Mouse (Mus musculus) adrenal gland, postnatal 36 days (tissue): ENCODE measurements around the gene Podxl2. TPM values are rescaled to one million over a fixed set of nuclear protein-coding genes. Genes with fewer than 3 reads are reported as not detected.

Experiments used
- DNase-seq, 2 experiments: peaks; one replicate each; pipeline ENCODE4 v3.0.0; 2021; ENCODE audit warnings: mixed read lengths in 1 of 2
- long read RNA-seq, 2 experiments: library from polyadenylated mRNA; stranded (forward); transcript quantifications; one replicate each; pipeline ENCODE4 v2.0.0; 2021; ENCODE audit warnings: borderline sequencing depth in 2 of 2
- total RNA-seq, 2 experiments: library from RNA; stranded (reverse); gene quantifications; 2 replicates each; pipeline ENCODE4 v1.2.3; 2021

Gene Podxl2
- 10 to 100 TPM; 34.6 to 61.1 TPM for total RNA-seq
- long read RNA-seq, experiment 1, transcript Podxl2-207 (2 exons, 633 nt), result minor isoform, 5 of 125 reads
- long read RNA-seq, experiment 1, transcript Podxl2-210 (8 exons, 2,065 nt), result major isoform, 82 of 125 reads
- long read RNA-seq, experiment 1, partial matches to known transcripts, result 23 of 125 reads
- long read RNA-seq, experiment 1, other reads (novel, unspliced or antisense), result 15 of 125 reads
- long read RNA-seq, experiment 2, transcript Podxl2-210 (8 exons, 2,065 nt), result major isoform, 69 of 87 reads
- long read RNA-seq, experiment 2, partial matches to known transcripts, result 6 of 87 reads
- long read RNA-seq, experiment 2, other reads (novel, unspliced or antisense), result 8 of 87 reads

DNA sequence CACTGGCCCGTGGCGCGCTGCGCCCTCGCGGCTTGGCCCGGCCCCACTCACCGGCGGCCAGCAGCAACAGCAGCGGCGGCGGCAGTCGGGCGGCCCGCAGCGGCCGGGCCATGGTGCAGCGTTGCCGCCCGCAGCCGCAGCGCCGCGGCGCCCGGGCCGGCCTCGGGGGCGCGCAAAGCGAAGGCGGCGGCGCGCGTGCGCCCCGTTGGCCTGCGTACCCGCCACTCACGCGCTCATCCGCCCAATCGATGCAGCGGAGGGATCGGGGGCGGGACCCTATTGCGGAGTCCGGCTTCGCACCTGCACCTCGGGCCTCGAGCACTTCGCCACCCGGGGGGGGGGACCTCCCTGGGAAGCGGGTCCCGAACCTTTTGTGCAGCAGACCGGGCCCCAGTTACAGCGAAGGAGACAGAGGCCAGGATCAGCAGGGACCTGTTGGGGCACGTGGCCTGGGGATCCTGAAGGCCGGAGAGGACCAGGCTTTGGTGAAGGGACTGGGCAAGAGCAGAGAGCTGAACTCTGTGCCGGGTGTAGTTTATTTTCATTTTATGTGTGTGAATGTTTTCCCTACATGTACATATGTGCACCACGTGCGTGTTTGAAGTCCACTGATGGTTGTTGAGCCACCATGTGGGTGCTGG lies at the start of gene Podxl2:
Podxl2 (minus strand) TSS at position 177 of the 641 bp plus-strand sequence.
- peak; percentile 85 to 91 for DNase-seq

DNA sequence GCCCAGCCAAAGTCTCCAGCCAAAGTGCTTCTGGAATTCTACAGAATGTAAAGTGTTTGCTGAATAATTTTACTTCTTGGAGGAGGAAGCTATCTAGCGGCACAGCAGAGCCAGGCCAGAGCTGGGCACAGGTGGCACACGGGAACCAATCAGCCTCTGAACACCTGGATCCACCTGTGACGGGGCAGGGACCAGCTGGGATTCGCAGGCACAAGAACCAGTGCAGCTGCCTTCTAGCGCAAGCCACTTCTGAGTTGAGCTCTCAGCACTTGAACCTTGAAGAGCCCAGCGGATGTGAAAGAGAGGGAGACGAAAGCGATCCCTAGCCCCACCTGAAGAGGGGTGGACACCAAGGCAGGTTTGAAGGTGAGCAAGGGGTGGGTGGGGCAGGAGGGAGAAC lies 44.0 kb upstream of the Podxl2 start:
- DNase-seq, result no peak

DNA sequence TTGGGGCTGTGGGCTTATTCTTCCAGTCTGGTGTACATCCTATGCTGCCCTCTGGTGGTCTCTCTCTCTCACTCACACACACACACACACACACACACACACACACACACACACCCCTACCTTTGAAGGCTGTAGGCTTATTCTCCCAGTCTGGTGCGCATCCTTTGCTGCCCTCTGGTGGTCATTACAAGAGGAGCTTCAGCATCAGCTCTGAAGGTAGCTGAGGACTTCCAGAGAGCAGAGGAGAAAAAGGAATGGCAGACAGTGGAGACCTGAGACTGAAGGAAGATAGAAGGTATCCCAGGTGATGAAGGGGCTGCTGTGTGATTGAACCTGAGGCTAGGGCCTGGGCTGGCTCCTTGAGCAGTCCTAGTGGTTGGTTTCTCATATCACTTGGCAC lies 41.3 kb upstream of the Podxl2 start:
- DNase-seq, result peak; percentile 50 to 78

GRCm38 (mm10) chr6:88915510-88915909 lies 40.7 kb upstream of the Podxl2 start:
- DNase-seq, result peak in 1 of 2 experiments; percentile 42

DNA sequence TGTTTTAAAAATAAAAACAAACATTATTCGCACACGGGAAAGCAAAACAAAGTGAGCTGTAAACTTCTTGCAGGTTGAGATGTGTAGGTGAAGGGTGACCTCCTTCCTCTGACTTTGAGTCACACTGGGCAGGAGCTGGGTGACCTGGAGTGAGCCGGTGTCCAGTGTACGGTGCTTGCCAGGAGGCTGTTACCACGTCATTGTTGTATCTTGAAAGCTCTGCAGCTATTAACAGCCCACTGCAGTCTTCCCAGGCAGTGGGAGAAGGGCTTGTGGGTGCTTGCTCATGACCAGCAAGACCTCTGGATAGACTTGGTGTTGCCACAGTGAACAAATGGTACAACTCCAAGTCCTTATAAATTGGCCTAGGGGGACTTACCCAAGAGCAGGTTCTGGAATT lies 40.0 kb upstream of the Podxl2 start:
- DNase-seq, result peak in 1 of 2 experiments; percentile 20

GRCm38 (mm10) chr6:88913440-88913839 lies 38.6 kb upstream of the Podxl2 start:
- DNase-seq, result no peak

DNA sequence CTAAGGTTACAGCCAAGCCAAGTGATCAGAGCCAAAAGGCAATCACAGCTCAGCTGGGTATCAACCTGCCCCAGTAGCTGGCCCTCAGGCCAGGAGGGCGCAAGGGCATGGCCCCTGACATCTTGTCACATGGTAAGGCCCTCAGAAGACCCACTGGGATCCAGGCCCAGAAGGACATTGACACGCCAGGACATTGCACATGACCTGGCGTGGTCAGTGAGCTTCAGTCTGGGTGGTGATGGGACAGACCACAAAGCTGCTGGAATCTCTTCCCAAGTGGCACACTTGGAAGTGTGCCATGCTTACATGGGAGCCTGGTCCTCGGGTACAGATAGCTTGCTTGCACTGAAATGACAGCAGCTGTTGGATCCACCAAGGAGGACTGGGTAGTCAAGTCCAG lies 38.2 kb upstream of the Podxl2 start:
- DNase-seq, result peak in 1 of 2 experiments; percentile 48

GRCm38 (mm10) chr6:88909151-88909550 lies 34.3 kb upstream of the Podxl2 start:
- DNase-seq, result no peak

DNA sequence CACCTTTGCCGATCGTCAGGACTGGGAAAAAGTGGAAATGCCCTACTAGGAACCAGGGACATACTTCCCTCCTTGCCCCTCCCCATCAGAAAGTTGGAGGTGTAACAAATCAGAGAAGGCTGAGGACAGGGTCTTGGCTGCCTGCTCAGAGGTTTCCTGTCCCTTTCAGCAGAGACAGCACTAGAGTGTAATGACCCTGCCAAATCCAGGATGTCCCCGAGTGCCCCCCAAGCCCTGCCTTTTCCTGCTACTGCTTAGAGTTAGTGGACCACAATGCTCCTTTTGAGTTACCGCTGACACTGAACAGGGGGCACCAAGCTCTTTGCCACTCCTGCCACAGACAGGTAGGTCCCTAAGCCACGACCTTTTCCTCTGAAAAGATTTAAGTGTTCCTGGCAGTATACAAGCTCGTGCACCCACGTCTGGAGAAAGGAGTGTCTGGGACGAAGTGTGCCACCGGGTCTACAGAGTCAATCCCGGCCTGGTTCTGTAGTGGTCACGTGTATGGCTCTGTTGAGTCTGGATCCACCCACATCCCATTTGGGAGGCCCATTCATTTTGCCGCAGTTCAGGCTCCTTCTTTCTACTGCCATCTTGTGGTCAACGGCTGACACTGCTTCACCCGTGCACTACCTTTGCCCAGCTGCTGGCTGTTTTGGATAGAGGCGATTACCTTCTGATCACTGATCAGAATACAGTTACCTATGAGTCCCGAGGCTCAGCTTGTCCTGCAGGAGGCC lies 31.7 kb upstream of the Podxl2 start:
- peak; percentile 72 to 74 for DNase-seq

- peak; percentile 31 to 39 for DNase-seq
Observed at GRCm38 (mm10) chr6:88905042-88905441, 30.2 kb upstream of the Podxl2 start.

DNA sequence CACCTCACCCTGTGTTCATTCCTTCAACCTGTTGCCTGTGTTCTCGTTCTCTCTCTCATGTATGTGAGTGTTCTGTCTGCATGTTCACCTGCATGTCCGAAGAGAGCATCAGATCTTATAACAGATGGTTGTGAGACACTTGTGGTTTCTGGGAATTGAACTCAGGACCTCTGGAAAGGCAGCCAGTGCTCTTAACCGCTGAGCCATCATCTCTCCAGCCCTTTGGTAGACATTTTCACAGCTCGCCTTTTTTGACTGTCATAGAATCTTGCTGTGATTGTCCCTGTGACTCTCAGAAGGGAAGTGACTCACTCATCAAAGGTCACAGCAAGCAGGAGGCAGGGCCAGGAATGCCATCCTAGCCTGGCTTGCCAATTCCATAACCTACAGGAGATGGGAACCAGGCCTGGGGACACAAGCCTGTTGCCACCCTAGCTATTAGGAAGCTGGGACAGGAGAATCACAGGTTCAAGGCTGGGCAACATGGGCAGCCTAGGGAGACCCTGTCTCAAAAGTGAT lies 29.7 kb upstream of the Podxl2 start:
- DNase-seq, result peak; percentile 73 to 75

- peak; percentile 18 to 25 for DNase-seq
Observed at GRCm38 (mm10) chr6:88903708-88904107, 28.9 kb upstream of the Podxl2 start.

GRCm38 (mm10) chr6:88901947-88902820 lies 27.3 kb upstream of the Podxl2 start, which contains the start of gene Tpra1:
Gene Tpra1, plus strand, starts transcription at chr6:88902251.
- peak; percentile 95 to 97 for DNase-seq

DNA sequence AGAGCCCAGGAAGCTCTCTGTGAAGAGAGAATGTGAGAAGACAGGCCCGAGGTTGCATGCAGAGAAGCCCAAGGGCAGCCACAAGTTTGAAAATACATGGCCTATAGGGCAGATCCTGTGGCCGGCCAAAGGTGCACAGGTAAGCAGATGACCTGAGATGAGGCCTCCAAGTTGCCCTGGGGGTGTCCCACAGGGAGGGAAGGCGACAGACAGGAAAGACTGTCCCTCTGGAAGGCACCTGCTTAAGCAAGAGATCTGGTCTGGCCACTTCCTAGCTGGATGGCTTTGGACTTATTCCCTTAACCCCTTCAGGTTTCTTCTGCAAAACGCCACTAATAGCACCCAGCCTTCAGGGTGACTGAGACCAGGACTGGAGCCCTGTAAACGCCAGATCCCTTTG lies 26.6 kb upstream of the Podxl2 start:
- peak in 1 of 2 experiments; percentile 36 for DNase-seq

GRCm38 (mm10) chr6:88899628-88900027 lies 24.8 kb upstream of the Podxl2 start:
- DNase-seq, result no peak

- no peak for DNase-seq
Observed at GRCm38 (mm10) chr6:88899086-88899485, 24.2 kb upstream of the Podxl2 start.

GRCm38 (mm10) chr6:88898534-88899048 lies 23.7 kb upstream of the Podxl2 start, which contains the start of gene Mcm2:
Gene Mcm2, minus strand, starts transcription at chr6:88898780.
- DNase-seq, result peak; percentile 96 to 98

DNA sequence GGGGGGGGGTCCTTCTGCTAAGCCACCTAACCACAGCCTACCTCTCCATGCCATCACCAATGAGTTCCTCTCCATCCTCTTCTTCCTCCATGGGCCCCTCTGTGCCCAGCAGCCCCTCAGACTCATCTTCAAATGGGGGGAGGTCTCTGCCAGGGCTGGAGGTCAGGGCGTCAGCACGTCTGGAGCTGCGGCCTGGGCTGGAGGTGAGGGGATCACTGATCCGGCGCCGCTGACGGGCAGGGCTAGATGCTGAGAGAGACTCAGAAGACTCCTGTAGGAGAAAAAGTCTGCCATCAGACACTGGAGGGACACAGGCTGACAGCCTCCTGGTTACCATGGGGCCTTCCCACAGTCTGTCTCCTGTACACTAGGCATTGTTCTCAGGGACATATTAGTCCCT lies 22.4 kb upstream of the Podxl2 start:
- no peak for DNase-seq

DNA sequence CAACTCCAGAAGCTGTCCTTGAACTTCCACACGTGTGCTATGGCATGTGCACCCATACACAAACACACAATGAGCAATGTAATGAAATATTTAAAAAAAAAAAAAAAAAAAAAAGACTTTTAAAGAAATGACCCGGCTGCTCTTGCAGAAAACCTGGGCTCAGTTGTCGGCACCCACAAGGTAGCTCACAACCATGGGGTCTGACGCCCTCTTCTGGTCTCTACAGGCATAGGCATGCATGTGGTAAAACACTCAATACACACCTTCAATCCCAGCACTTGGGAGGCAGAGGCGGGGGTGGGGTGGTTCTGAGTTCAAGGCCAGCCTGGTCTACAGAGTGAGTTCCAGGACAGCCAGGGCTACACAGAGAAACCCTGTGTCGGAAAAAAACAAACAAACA lies 21.1 kb upstream of the Podxl2 start:
- peak in 1 of 2 experiments; percentile 7 for DNase-seq

DNA sequence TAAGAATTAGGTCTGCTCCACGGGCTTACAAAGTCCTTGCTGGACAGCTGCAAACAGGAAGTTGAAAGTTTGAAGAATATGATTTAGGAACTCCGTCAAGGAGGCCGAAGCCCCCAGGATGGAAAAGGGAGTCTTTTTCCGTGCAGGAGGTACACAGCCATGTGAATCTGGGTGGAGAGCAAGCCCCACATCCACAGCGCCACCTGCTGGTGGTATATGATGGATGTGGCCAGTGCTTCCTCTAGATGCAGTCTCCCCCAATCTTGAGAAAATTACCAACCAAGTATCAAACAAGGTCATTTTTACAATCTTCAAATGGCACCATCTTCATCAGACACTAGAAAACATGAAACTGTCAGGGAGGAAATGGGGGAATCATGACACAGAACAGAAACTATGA lies 18.7 kb upstream of the Podxl2 start:
- peak; percentile 74 to 81 for DNase-seq

- DNase-seq, result no peak
Observed at GRCm38 (mm10) chr6:88890832-88891231, 16.0 kb upstream of the Podxl2 start.
